Mouse (Mus musculus) left cerebral cortex, adult 9 months (tissue): Measurements from ENCODE around the gene Sema3d.
A peak's percentile ranks its signal among the peaks of the same experiment; 100 is the strongest.

Source experiments
- DNase-seq, 2 experiments: peaks; one replicate each; pipeline ENCODE4 v3.0.0; 2022; ENCODE audit warnings: low spot score in 2 of 2

The Sema3d gene

GRCm38 (mm10) chr5:12383133-12383959 lies at the start of gene Sema3d:
Gene Sema3d (plus strand): TSS chr5:12383385.
- DNase-seq, result peak in 1 of 2 experiments; percentile 61

- DNase-seq, result no peak
Observed at GRCm38 (mm10) chr5:12377261-12377660, 5.9 kb upstream of the Sema3d start.

GRCm38 (mm10) chr5:12378900-12379299 lies 4.3 kb upstream of the Sema3d start:
- DNase-seq, result no peak

- DNase-seq, result no peak
Observed at GRCm38 (mm10) chr5:12382010-12382409, 1.2 kb upstream of the Sema3d start.

GRCm38 (mm10) chr5:12383960-12384285 lies 738 bp downstream of the Sema3d start:
- DNase-seq, result no peak

GRCm38 (mm10) chr5:12392667-12393066 lies 9.5 kb downstream of the Sema3d start:
- DNase-seq, result no peak

- DNase-seq, result no peak
Observed at GRCm38 (mm10) chr5:12399271-12399670, 16.1 kb downstream of the Sema3d start.

GRCm38 (mm10) chr5:12404229-12404628 lies 21.0 kb downstream of the Sema3d start:
- no peak for DNase-seq

- no peak for DNase-seq
Observed at GRCm38 (mm10) chr5:12412595-12412994, 29.4 kb downstream of the Sema3d start.

GRCm38 (mm10) chr5:12423264-12423663 lies 40.1 kb downstream of the Sema3d start:
- DNase-seq, result no peak

GRCm38 (mm10) chr5:12441737-12442136 lies 58.6 kb downstream of the Sema3d start:
- no peak for DNase-seq

GRCm38 (mm10) chr5:12442176-12443105 lies 59.3 kb downstream of the Sema3d start:
- no peak for DNase-seq

GRCm38 (mm10) chr5:12451089-12451488 lies 67.9 kb downstream of the Sema3d start:
- no peak for DNase-seq

- DNase-seq, result no peak
Observed at GRCm38 (mm10) chr5:12454946-12455345, 71.8 kb downstream of the Sema3d start.

GRCm38 (mm10) chr5:12457509-12457908 lies 74.3 kb downstream of the Sema3d start:
- DNase-seq, result no peak

- DNase-seq, result no peak
Observed at GRCm38 (mm10) chr5:12467568-12468336, 84.6 kb downstream of the Sema3d start.

GRCm38 (mm10) chr5:12474904-12475638 lies 91.9 kb downstream of the Sema3d start:
- no peak for DNase-seq

- no peak for DNase-seq
Observed at GRCm38 (mm10) chr5:12475639-12475916, 92.4 kb downstream of the Sema3d start.

GRCm38 (mm10) chr5:12487926-12488325 lies 104.7 kb downstream of the Sema3d start:
- DNase-seq, result no peak

GRCm38 (mm10) chr5:12491704-12492103 lies 108.5 kb downstream of the Sema3d start:
- DNase-seq, result no peak

- DNase-seq, result no peak
Observed at GRCm38 (mm10) chr5:12498227-12498928, 115.2 kb downstream of the Sema3d start.
